ENCODE assay signal across 21 mouse cellular contexts in genomic region chr16:84677292-84677691, GRCm38 (mm10). TPM values are rescaled to one million over a fixed set of nuclear protein-coding genes. Genes with fewer than 3 reads are reported as not detected.
DNase-seq lines count a peak whose midpoint lies in the region; ATAC-seq and TF ChIP-seq lines count a peak whose summit lies in the region.
"Had no signal": no experiment of that assay in that cellular context is flagged by ENCODE, and none has a peak within 500 bp of the region (broad histone marks: within the 10 kb centered on the region; RNA-seq: fewer than 3 reads in every experiment).

No protein-coding gene starts in this region.

- peak; percentile 74 for ATAC-seq in Patski
- ATAC-seq: CD4-positive, CD25-positive, alpha-beta regulatory T cell, adult 4 months; forebrain, embryonic 14.5 days; forebrain, embryonic 16.5 days had no signal

- no peaks in the 10 kb centered on the region for H3K27me3 ChIP-seq in Patski
- H3K27me3 ChIP-seq: CH12.LX; embryonic facial prominence, embryonic 13.5 days; embryonic facial prominence, embryonic 15.5 days; forebrain, embryonic 12.5 days had no signal

- in situ Hi-C loops in Patski (cut with MboI; ENCODE audit: low pct_unique_long_range_greater_than_20kb) = no loop called here

- DNase-seq in 3T3-L1 (ENCODE audit: low read depth, low spot score) (peak; percentile 66), Patski (ENCODE audit: low read depth, low spot score) (no peak)
- peak; percentile 47 for DNase-seq in Muller cell, postnatal 12 days (ENCODE audit: inconsistent ontology term)
- no peak for DNase-seq in right cerebral cortex, postnatal 4 days
- DNase-seq in ovary, postnatal 36 days (ENCODE audit: low spot score) = no peak
- no peak for DNase-seq in cerebellum, postnatal 14 days
- DNase-seq: adrenal gland, adult 2 months; adrenal gland, postnatal 10 days; adrenal gland, postnatal 25 days; cerebellum, adult 11 months; cerebellum, adult 18-20 months; cerebellum, adult 8-10 months; cerebellum, adult 9-11 months; cerebellum, postnatal 25 days had no signal

- CTCF ChIA-PET in Patski (lab: Charles Lee) = interaction anchor here (1.5 kb wide), 1 partner anchor 10 kb away, joined by 3 read pairs; no protein-coding TSS in a partner anchor

- no peak for TF ChIP-seq CTCF in Patski (IDR thresholded peaks at IDR 0.05)

- POLR2A ChIA-PET in Patski (lab: Charles Lee) = no interaction called here

RNA-seq across cellular contexts. Expression of gene Mrpl39, which starts 58.2 kb away (rescaled TPM):
- 43.8 TPM for polyA plus RNA-seq in Patski (2021)

Comparison
In these comparisons a context has a peak if more than half of its experiments do, and no peak if none do; other contexts are left out.
1. DNase-seq: peak in 3T3-L1 (single experiment) and Muller cell, postnatal 12 days (single experiment); none in Patski (single experiment), right cerebral cortex, postnatal 4 days (single experiment), ovary, postnatal 36 days (single experiment) and cerebellum, postnatal 14 days (0 of 2).